Mouse (Mus musculus): Measurements from ENCODE around the gene B3gnt4. TPM values are rescaled to one million over a fixed set of nuclear protein-coding genes. Genes with fewer than 3 reads are reported as not detected.
"Not testable (repeated sequence)": the region's sequence is repeated elsewhere in the genome, so short reads cannot be mapped to it uniquely, and the experiment has no call there.

B3gnt4 gene
- total RNA-seq (2021), result not detected

GRCm38 (mm10) chr5:123510160-123510559 is at the start of gene B3gnt4:
Gene B3gnt4, plus strand, starts transcription at chr5:123510460.
- no peak for DNase-seq

GRCm38 (mm10) chr5:123461420-123461819 is 48.8 kb upstream of the B3gnt4 start:
- DNase-seq, result no peak

- DNase-seq, result no peak
These were observed 45.6 kb upstream of the B3gnt4 start for GRCm38 (mm10) chr5:123464638-123465037.

- no peak for DNase-seq
These were observed 39.4 kb upstream of the B3gnt4 start for GRCm38 (mm10) chr5:123470784-123471400.

DNA sequence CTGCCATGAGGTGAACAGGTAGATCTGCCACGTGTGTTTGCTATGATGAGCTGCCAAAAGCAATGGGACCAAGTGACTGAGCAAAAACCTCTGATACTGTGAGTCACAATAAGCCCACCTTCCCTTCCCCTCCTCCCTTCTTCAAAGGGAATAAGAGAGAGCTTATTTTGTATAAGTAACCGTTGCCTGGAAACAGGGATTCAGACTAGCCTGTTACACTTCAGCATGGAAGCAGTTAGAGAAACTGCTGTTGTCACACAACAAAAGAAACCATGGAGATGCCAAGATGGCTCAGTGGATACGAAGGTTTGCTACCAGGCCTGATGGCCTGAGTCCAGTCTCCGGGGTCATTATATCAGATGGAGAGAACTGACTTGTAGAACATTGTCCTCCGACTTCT is 36.4 kb upstream of the B3gnt4 start:
- DNase-seq, result no peak

DNA sequence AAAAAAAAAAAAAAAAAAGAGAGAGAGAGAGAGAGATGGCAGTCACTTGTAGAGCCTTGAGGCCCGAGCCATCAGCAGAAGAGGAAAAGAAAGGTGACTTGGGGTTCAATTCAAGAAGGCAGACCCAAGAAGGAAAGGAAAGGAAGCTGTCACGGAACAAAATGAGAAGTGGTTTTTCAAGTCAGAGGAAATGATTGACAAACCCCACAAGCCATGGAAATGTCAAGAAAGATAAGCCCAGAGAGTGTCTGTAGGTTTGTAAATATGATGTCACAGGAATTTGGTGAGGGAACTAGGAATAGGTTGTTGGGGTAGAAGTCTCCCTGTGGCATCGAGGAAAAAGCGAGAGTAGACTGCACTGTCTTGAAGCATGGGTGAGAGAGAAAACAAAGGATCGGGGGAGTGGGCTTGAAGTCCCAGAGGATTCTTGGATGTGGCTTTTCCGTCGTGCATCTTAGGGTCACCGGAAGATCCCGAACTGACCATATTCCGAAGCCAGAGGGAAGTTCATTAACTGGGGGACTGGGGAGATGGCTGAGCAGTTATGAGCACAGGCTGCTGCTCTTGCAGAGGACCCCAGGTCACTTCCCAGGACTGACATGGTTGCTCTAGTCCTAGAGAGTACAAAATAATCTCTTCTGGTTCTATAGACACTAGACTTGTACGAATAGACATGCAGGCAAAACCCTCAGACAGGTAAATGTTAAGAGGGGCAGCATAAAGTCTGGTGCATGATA is 22.4 kb upstream of the B3gnt4 start:
- DNase-seq, result no peak

- no peak for DNase-seq
These were observed 21.0 kb upstream of the B3gnt4 start, which contains the start of the genes Lrrc43 and Il31 for GRCm38 (mm10) chr5:123489112-123489785. Gene Lrrc43, plus strand, starts transcription at chr5:123489305. Gene Il31, minus strand, starts transcription at chr5:123489489.

DNA sequence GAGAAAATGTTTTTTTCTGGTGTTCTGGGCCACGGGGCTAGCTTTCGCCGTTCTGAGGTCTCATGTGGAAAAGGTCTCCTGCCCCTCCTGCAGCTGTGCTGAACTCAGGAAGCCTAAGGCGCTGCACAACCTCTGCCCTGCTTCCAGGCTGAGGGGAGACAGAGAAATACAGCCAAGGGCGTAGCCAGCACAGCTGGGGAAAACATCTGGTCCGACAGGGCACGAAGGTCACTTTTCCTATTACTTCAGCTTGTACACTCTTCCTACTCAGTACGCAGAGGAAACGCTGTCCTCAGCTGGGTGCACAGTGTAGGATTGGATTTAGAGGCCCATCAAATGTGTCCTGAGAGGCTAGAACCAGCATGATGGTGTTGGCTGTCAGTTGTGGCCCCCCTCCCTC is 20.3 kb upstream of the B3gnt4 start:
- DNase-seq, result peak; percentile 40

- peak; percentile 51 for DNase-seq
These were observed 10.5 kb upstream of the B3gnt4 start for GRCm38 (mm10) chr5:123499717-123500116.

GRCm38 (mm10) chr5:123501973-123502372 is 8.3 kb upstream of the B3gnt4 start:
- no peak for DNase-seq

DNA sequence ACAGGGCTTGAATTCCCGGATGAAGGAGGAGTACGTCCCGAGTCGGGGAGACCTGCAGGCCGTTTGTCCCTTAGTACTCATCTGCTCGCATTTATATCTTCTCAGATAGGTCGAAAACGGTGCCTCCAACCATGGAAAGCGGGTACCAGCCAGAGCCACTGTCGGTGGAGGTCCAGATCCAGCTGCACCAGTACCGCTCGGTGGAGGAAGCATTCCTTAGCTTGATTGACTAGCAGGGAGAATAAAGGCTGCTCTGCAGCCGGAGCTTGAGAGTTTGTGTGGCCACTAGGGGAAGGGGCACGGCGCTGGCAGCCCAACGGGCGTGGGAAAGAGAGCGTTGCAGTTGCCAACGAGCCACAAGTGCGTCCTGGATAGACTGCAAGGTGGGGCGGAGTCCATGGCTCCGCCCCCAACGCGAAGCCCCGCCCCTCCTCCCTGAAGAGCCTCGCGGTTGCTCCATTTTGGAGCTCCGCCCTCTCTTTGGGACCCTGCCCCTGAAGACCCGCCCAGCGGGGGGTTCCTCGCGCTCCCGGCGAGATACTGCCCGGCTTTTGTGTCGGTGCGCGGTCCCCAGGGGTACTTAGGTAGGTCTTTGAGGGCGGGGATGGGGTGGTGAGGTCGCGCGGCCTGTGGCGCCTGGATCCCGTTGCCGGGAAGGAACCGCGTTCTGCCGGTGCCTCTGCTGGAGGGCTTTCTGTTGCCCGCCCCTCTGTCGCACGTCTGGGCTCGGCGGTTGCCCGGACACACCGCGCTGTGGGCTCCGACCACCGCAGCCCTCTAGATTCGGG is 2.1 kb upstream of the B3gnt4 start:
- DNase-seq, result peak; percentile 82

DNA sequence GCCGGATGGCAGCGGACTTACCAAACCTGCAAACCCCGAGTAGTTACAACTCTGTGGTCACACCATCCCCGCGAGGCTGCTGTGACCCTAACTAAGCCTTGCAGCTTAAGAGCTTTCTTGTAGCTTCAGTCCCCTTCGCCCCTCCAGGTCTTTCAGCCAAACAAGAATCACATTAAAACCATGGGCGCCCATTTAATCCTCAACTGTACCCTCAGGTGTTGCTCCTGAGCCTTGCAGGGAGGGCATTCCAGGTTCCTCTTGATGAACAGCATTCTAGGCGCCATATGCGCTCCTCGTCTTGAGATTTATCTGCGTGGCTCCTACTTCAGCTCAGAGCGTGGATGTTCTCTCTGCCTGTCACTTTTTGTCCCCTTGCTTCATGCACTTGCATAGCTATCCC is 1.3 kb upstream of the B3gnt4 start:
- DNase-seq, result no peak

- DNase-seq, result not testable (repeated sequence)
These were observed 1.2 kb downstream of the B3gnt4 start for GRCm38 (mm10) chr5:123511426-123511825.

- DNase-seq, result no peak
These were observed 1.8 kb downstream of the B3gnt4 start for GRCm38 (mm10) chr5:123512102-123512501.

GRCm38 (mm10) chr5:123514871-123515270 is 4.6 kb downstream of the B3gnt4 start:
- no peak for DNase-seq

GRCm38 (mm10) chr5:123520666-123521065 is 10.4 kb downstream of the B3gnt4 start:
- peak; percentile 2 for DNase-seq

- DNase-seq, result peak; percentile 1
These were observed 11.4 kb downstream of the B3gnt4 start for GRCm38 (mm10) chr5:123521621-123522020.

- DNase-seq, result peak; percentile 3
These were observed 11.9 kb downstream of the B3gnt4 start for GRCm38 (mm10) chr5:123522166-123522565.

GRCm38 (mm10) chr5:123523692-123524392 is 13.6 kb downstream of the B3gnt4 start, which contains the start of gene Diablo:
Gene Diablo, minus strand, starts transcription at chr5:123524176.
- DNase-seq, result peak; percentile 99

DNA sequence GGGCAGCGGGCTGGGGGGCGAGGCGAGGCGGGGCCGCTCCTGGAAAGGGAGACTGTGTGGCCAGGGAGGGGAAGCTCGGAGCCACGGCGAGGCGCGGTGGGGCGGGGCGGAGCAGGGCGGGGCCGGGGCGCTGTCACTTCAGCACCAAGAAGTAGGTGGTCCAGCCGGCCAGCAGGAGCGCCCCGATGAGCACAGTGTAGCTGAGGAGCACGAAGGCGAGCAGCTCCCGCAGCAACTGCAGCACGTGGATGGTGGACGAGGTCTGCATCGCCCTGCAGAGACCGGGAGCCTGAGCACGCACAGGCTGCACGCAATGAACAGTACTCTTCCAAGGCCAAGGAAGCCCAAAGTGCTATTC is 14.1 kb downstream of the B3gnt4 start:
- no peak for DNase-seq

DNA sequence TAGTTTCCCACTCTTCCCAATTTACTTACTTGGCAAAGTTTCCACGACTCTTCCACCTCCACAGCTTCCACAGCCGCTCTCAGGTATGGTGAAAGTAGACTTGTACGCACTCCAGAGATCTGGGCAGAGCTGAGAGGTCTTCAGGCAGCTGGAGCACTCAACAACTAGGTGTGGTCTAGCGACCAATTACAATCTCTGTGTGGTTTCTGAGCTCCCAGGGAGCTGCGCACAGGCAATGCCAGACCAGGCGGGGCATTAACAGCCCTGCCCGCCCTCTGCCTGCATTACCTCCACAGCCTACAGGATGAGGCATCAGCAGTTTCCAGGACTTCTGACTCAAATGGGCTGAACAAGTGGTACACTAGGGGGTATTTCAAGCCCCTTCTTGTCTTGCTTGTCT is 15.0 kb downstream of the B3gnt4 start, which contains the start of gene Gm49027:
Gene Gm49027 (minus strand): TSS at position 208 of the 400 bp plus-strand sequence.
- peak; percentile 3 for DNase-seq
